Mouse (Mus musculus) neural tube, embryonic 15.5 days (tissue): ENCODE results near the gene Olfr1424. TPM values are rescaled to one million over a fixed set of nuclear protein-coding genes. Genes with fewer than 3 reads are reported as not detected.

Experiments used
- polyA plus RNA-seq: library from polyadenylated mRNA; unstranded; fragments of >200 nt; fragmentation: Nextera tagmentation; extraction: Ambion mirVana; gene quantifications from 2 replicates; pipeline ENCODE4 v1.2.1, GENCODE M21; 2015

Gene Olfr1424
- polyA plus RNA-seq, 1 experiment from 2014 or later = not detected

Other genes with a start within 250 kb of the Olfr1424 start
- 12.8 and 14.5 TPM in 2 replicates for gene Stx3, start 243.3 kb downstream of the Olfr1424 start, polyA plus RNA-seq
- not detected in 2 replicates for gene Olfr1417, start 223.5 kb downstream of the Olfr1424 start, polyA plus RNA-seq
- not detected in 2 replicates for gene Olfr1418, start 201.6 kb downstream of the Olfr1424 start, polyA plus RNA-seq
- not detected in 2 replicates for gene Olfr1419, start 187.6 kb downstream of the Olfr1424 start, polyA plus RNA-seq
- gene Olfr1420, start 176.1 kb downstream of the Olfr1424 start, polyA plus RNA-seq = not detected in 2 replicates
- gene Patl1, start 150.3 kb downstream of the Olfr1424 start, polyA plus RNA-seq = 13.3 and 15.2 TPM in 2 replicates
- 3.4 and 3.8 TPM in 2 replicates for gene Osbp, start 96.7 kb downstream of the Olfr1424 start, polyA plus RNA-seq
- gene Olfr1423, start 21.4 kb downstream of the Olfr1424 start, polyA plus RNA-seq = not detected in 2 replicates
- not detected in 2 replicates for gene Olfr1425, start 15.0 kb upstream of the Olfr1424 start, polyA plus RNA-seq
- gene Olfr1426, start 29.3 kb upstream of the Olfr1424 start, polyA plus RNA-seq = not detected in 2 replicates
- gene Olfr1427, start 40.7 kb upstream of the Olfr1424 start, polyA plus RNA-seq = not detected in 2 replicates
- not detected in 2 replicates for gene Olfr1428, start 53.2 kb upstream of the Olfr1424 start, polyA plus RNA-seq
- gene Olfr76, start 60.5 kb upstream of the Olfr1424 start, polyA plus RNA-seq = not detected in 2 replicates
- gene Olfr1555-ps1, start 107.4 kb upstream of the Olfr1424 start, polyA plus RNA-seq = not detected in 2 replicates
- not detected in 2 replicates for gene Olfr1431, start 138.0 kb upstream of the Olfr1424 start, polyA plus RNA-seq
- gene Olfr1432, start 169.9 kb upstream of the Olfr1424 start, polyA plus RNA-seq = not detected in 2 replicates
- gene Olfr262, start 179.0 kb upstream of the Olfr1424 start, polyA plus RNA-seq = not detected in 2 replicates
- not detected in 2 replicates for gene Olfr235, start 198.3 kb upstream of the Olfr1424 start, polyA plus RNA-seq
- gene Olfr1434, start 217.2 kb upstream of the Olfr1424 start, polyA plus RNA-seq = not detected in 2 replicates
- gene Olfr1436, start 236.4 kb upstream of the Olfr1424 start, polyA plus RNA-seq = not detected in 2 replicates